Mouse (Mus musculus) R1 (cell line): ENCODE results near the gene 4932438H23Rik.
"Not testable (repeated sequence)": the region's sequence is repeated elsewhere in the genome, so short reads cannot be mapped to it uniquely, and the experiment has no call there.

Experiments
- DNase-seq: peaks from one replicate; pipeline ENCODE4 v3.0.0-alpha.2; 2018; ENCODE audit warnings: low read depth, low spot score

Gene 4932438H23Rik

GRCm38 (mm10) chr16:91099444-91100065 lies 4.6 kb upstream of the 4932438H23Rik start:
- no peak for DNase-seq

- DNase-seq: no peak
Measured at GRCm38 (mm10) chr16:91097858-91098257, 2.9 kb upstream of the 4932438H23Rik start.

GRCm38 (mm10) chr16:91096984-91097506 lies 2.1 kb upstream of the 4932438H23Rik start:
- DNase-seq: no peak

- no peak for DNase-seq
Measured at GRCm38 (mm10) chr16:91096016-91096415, 1.1 kb upstream of the 4932438H23Rik start.

- DNase-seq: no peak
Measured at GRCm38 (mm10) chr16:91086642-91087306, 8.1 kb downstream of the 4932438H23Rik start.

- DNase-seq: no peak
Measured at GRCm38 (mm10) chr16:91085239-91085825, 9.6 kb downstream of the 4932438H23Rik start.

- no peak for DNase-seq
Measured at GRCm38 (mm10) chr16:91084307-91085238, 10.3 kb downstream of the 4932438H23Rik start.

GRCm38 (mm10) chr16:91083002-91083646 lies 11.8 kb downstream of the 4932438H23Rik start:
- DNase-seq: no peak

GRCm38 (mm10) chr16:91081508-91081907 lies 13.4 kb downstream of the 4932438H23Rik start:
- DNase-seq: peak; percentile 62

- peak; percentile 69 for DNase-seq
Measured at GRCm38 (mm10) chr16:91076180-91076579, 18.7 kb downstream of the 4932438H23Rik start.

GRCm38 (mm10) chr16:91075423-91075822 lies 19.5 kb downstream of the 4932438H23Rik start:
- not testable (repeated sequence) for DNase-seq

GRCm38 (mm10) chr16:91073163-91073892 lies 21.6 kb downstream of the 4932438H23Rik start:
- DNase-seq: peak; percentile 88

GRCm38 (mm10) chr16:91072256-91072655 lies 22.7 kb downstream of the 4932438H23Rik start:
- peak; percentile 70 for DNase-seq

- DNase-seq: peak; percentile 66
Measured at GRCm38 (mm10) chr16:91068969-91069368, 26.0 kb downstream of the 4932438H23Rik start.

- no peak for DNase-seq
Measured at GRCm38 (mm10) chr16:91067122-91067521, 27.8 kb downstream of the 4932438H23Rik start.

- DNase-seq: no peak
Measured at GRCm38 (mm10) chr16:91064583-91065365, 30.1 kb downstream of the 4932438H23Rik start.

- no peak for DNase-seq
Measured at GRCm38 (mm10) chr16:91063786-91064185, 31.1 kb downstream of the 4932438H23Rik start.

- no peak for DNase-seq
Measured at GRCm38 (mm10) chr16:91061531-91062318, 33.2 kb downstream of the 4932438H23Rik start.

GRCm38 (mm10) chr16:91057741-91058140 lies 37.2 kb downstream of the 4932438H23Rik start:
- no peak for DNase-seq
